Mouse (Mus musculus) forebrain, embryonic 11.5 days (tissue): ENCODE measurements around the gene Ift88. TPM values are rescaled to one million over a fixed set of nuclear protein-coding genes. Genes with fewer than 3 reads are reported as not detected.

Experiments used
- ATAC-seq: fragments of 200-750 bp; cut with Nextera tagmentation; replicated peaks from 2 replicates; pipeline ENCODE4 v1.8.0; 2017; ENCODE audit warnings: moderate TSS enrichment; ENCODE audit not compliant: low FRiP score
- DNase-seq: peaks from one replicate; pipeline ENCODE4 v3.0.0-alpha.2; 2017; ENCODE audit warnings: low spot score
- H3K27ac ChIP-seq: fragments of 300-500 bp; sonication (generic); 2 replicates; pipeline ENCODE4 v1.5.1; 2014; ENCODE audit warnings: low read depth, low read length
- H3K27me3 ChIP-seq: fragments of 300-500 bp; sonication (generic); 2 replicates; pipeline ENCODE4 v1.6.1; 2014; ENCODE audit warnings: mild to moderate bottlenecking, low read length, mixed read lengths; ENCODE audit not compliant: control insufficient read depth, insufficient read depth
- H3K36me3 ChIP-seq: fragments of 300-500 bp; sonication (generic); 2 replicates; pipeline ENCODE4 v1.6.1; 2014; ENCODE audit warnings: mild to moderate bottlenecking, low read length, moderate library complexity, mixed read lengths; ENCODE audit not compliant: control insufficient read depth, insufficient read depth
- H3K4me1 ChIP-seq: fragments of 300-500 bp; sonication (generic); replicated peaks from 2 replicates; pipeline ENCODE4 v1.6.1; 2014; ENCODE audit warnings: low read length, mixed read lengths; ENCODE audit not compliant: control insufficient read depth, insufficient read depth
- H3K4me2 ChIP-seq: fragments of 300-500 bp; sonication (generic); 2 replicates; pipeline ENCODE4 v1.6.1; 2014; ENCODE audit warnings: low read depth, mild to moderate bottlenecking, low read length, moderate library complexity, mixed read lengths; ENCODE audit not compliant: severe bottlenecking
- H3K4me3 ChIP-seq: fragments of 300-500 bp; sonication (generic); 2 replicates; pipeline ENCODE4 v1.5.1; 2014; ENCODE audit warnings: low read depth, low read length
- H3K9ac ChIP-seq: fragments of 300-500 bp; sonication (generic); 2 replicates; pipeline ENCODE4 v1.6.1; 2014; ENCODE audit warnings: low read length
- H3K9me3 ChIP-seq: fragments of 300-500 bp; sonication (generic); 2 replicates; pipeline ENCODE4 v1.6.1; 2016; ENCODE audit warnings: low read length, mixed read lengths; ENCODE audit not compliant: control insufficient read depth
- WGBS: fragments of 180-500 bp; shearing (Covaris S2); extraction: QIAGEN DNeasy Blood & Tissue Kit; methylation state at CpG from one replicate; pipeline ENCODE4 v1.1.7; 2014; 5-methylcytosine and 5-hydroxymethylcytosine counted together
- polyA plus RNA-seq: library from polyadenylated mRNA; unstranded; fragments of >200 nt; fragmentation: Nextera tagmentation; extraction: Ambion mirVana; gene quantifications from 2 replicates; pipeline ENCODE4 v1.2.1, GENCODE M21; 2014

Ift88 gene
- polyA plus RNA-seq, 1 experiment from 2014 or later: 17.4 TPM

DNA sequence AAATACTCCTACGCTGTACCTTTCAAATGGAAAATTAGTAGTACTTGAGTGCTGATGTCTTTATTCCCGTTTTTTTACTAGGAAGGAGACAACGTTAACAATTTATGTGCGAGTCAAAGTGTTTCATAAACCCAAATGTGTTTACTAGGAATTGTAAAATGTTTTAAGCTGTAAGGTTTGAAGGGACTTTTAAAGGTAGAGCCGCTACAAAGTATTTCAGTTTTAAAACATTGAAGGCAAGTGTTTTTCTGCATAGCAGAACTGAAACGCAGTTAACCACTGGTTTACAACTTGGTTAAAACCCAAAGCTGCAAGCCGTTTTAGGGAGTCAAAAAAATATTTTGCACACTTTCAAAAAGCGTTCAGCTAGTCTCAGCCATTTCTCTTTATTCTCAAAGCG, 99.9 kb downstream of the Ift88 start:
- no peak overlapping the region for H3K9ac ChIP-seq
- H3K4me2 ChIP-seq: no peak overlapping the region
- WGBS: 87% methylated on average over 9 of the region's 9 CpGs
- H3K9me3 ChIP-seq: no peaks in the 10 kb centered on the region
- H3K36me3 ChIP-seq: no peaks in the 10 kb centered on the region
- DNase-seq (no peak), ATAC-seq (no peak)
- H3K4me3 ChIP-seq: no peak overlapping the region
- H3K27me3 ChIP-seq: peaks cover 24% of the 10 kb centered on the region
- H3K27ac ChIP-seq: no peak overlapping the region
- H3K4me1 ChIP-seq: 0 out of 2 replicates have a peak, but pooled peaks cover 3% of the 10 kb centered on the region

DNA sequence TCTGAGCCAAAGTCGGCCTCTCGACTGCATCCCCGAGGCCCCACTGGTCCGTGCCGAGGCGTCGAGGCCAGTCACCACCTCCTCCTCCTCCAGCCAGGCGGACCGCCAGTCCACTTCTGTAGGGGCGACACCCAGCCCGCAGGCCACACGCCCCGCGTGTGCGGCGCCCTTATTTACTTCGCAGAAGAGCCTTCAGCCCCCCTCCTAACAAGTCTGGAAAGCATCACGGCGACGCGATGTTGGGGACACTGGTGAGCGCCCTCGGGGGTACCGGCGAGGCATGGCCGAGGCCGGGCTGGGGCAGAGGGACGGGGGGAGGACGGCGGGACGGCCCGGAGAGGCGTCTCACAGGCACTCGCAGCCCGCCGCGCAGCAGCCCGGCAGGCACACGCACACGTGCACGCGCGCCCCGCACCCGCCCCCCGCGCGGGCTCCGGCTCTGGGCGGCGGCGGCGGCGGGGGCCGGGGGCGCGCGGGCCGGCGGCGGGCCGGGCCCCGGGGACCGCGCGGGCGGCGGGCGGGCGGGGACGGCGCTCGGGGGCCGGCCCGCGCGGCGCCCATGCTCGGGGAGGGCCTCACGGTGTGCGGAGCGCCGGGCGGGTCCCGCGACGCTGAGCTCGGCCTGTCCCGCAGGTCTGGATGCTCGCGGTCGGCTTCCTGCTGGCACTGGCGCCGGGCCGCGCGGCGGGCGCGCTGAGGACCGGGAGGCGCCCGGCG, 101.0 kb downstream of the Ift88 start, which contains the start of gene Il17d:
Gene Il17d (plus strand): TSS at position 107 of the 717 bp plus-strand sequence.
- Histone ChIP-seq H3K27me3 (peaks cover 24% of the 10 kb centered on the region), H3K9ac (peak within 1 kb of the TSS; percentile 68), H3K9me3 (no peaks in the 10 kb centered on the region), H3K4me2 (peak within 1 kb of the TSS; percentile 85), H3K36me3 (no peaks in the 10 kb centered on the region), H3K4me3 (peak within 1 kb of the TSS; percentile 78), H3K27ac (no peak within 1 kb of the TSS), H3K4me1 (0 out of 2 replicates have a peak, but pooled peaks cover 3% of the 10 kb centered on the region)
- ATAC-seq: peak; percentile 47
- DNase-seq: peak; percentile 73
- WGBS: under 1% methylated on average over 53 of the region's 104 CpGs

DNA sequence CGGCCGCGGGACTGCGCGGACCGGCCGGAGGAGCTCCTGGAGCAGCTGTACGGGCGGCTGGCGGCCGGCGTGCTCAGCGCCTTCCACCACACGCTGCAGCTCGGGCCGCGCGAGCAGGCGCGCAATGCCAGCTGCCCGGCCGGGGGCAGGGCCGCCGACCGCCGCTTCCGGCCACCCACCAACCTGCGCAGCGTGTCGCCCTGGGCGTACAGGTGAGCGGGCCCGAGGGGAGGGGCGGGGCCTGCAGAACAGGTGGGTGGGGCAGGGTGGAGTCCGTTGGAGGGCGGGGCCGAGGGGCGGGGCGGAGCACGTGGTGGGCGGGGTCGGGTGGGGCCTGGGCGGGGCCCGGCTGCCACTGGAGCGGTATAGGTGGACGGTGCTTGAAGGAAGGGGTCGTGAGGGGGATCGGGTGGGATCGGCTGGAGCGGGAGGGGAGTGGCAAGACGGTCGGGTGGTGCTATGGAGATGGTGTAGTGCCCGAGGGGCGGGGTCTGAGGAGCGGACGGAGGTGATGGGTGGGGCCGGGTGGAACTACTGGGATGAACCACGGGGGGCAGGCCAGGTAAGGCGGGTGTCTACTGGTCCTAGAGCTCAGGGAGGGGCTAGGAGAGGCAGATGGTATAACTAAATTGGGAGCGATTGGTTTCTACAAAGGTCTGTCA, 101.7 kb downstream of the Ift88 start:
- Histone ChIP-seq H3K9ac (peak overlapping the region; percentile 68), H3K4me1 (0 out of 2 replicates have a peak, but pooled peaks cover 3% of the 10 kb centered on the region), H3K4me2 (peak overlapping the region; percentile 85), H3K36me3 (no peaks in the 10 kb centered on the region), H3K27ac (no peak overlapping the region), H3K27me3 (peaks cover 24% of the 10 kb centered on the region), H3K9me3 (no peaks in the 10 kb centered on the region), H3K4me3 (peak overlapping the region; percentile 78)
- ATAC-seq (peak; percentile 86), DNase-seq (peak; percentile 85)
- WGBS: under 1% methylated on average over 44 of the region's 60 CpGs

DNA sequence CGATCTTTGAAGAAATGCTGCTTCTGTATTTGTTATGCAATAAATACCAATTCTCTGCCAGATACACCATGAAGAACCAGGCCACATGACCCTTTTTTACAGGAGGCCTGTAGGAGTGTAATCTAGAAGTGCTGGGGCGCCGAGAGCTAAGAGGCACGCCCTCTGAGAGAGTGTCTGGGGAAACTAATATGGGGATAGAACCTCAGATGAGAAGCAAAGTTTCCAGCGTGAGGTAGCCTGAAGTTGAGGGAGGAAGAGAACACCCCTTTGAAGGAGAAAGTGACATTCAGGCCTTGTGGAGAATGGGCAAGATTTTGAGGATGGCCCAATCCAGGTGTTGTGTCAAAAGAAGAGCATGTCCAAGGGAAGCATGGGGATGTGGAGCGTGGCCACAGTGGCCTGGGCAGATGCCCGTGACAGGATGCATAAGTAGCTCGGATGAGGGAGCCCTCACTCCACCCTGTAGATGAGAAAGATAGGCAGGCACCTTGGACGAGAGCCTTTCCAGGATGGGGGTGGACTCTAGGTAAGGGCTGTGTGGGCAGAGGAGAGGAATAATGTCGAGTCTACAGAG, 102.3 kb downstream of the Ift88 start:
- no peak overlapping the region for H3K9ac ChIP-seq
- H3K4me1 ChIP-seq: 0 out of 2 replicates have a peak, but pooled peaks cover 3% of the 10 kb centered on the region
- 53% methylated on average over 10 of the region's 10 CpGs for WGBS
- ATAC-seq (peak; percentile 30; the same call in 1 of the 2 replicates), DNase-seq (no peak)
- no peaks in the 10 kb centered on the region for H3K36me3 ChIP-seq
- H3K4me3 ChIP-seq: peak overlapping the region; percentile 78
- peaks cover 24% of the 10 kb centered on the region for H3K27me3 ChIP-seq
- H3K27ac ChIP-seq: no peak overlapping the region
- no peaks in the 10 kb centered on the region for H3K9me3 ChIP-seq
- peak overlapping the region; percentile 85 for H3K4me2 ChIP-seq

DNA sequence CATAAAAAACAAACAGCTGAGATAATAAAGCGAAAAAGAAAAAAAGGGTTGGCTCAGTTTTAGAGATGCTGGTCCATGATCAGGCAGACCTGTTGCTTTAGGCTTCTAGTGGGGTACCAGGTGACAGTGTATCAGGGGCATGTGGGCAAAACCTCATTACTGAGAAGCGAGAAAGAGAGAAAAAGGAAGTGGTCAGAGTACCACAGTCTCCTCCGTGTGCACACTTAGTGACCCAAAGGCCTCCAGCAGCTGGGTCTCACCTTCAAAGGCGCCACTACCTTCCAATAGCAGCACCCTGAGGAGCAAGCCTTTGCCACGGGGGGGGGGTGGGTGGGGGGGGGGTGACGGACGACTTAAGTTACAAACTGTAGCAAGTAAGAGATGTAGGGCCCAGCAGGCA, 103.3 kb downstream of the Ift88 start:
- H3K27me3 ChIP-seq: peaks cover 24% of the 10 kb centered on the region
- no peak overlapping the region for H3K4me3 ChIP-seq
- no peak overlapping the region for H3K9ac ChIP-seq
- no peak overlapping the region for H3K4me2 ChIP-seq
- DNase-seq (no peak), ATAC-seq (no peak)
- no peaks in the 10 kb centered on the region for H3K9me3 ChIP-seq
- H3K27ac ChIP-seq: no peak overlapping the region
- 0 out of 2 replicates have a peak, but pooled peaks cover 3% of the 10 kb centered on the region for H3K4me1 ChIP-seq
- H3K36me3 ChIP-seq: no peaks in the 10 kb centered on the region
- WGBS: 37% methylated on average over 6 of the region's 7 CpGs

DNA sequence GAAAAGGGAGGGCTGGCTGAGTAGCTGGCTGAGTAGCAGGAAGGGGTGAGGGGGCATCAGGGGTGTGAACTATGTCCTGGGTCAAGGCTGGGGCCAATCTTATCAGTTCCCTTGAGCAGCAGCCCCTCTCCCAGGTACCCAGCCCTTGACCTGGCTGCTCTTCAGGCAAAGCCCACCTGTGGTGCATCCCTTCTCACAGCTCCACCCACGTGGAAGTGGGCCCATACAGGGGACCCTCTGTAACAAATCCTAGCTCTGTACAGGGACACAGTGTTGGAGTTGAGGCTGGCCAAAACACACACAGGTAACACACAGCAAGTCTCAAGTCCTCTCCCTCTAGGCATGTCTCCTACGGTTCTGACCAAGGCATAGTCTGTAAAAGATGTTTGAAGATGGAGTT, 103.7 kb downstream of the Ift88 start:
- no peak overlapping the region for H3K27ac ChIP-seq
- no peaks in the 10 kb centered on the region for H3K9me3 ChIP-seq
- H3K4me2 ChIP-seq: no peak overlapping the region
- H3K4me1 ChIP-seq: 0 out of 2 replicates have a peak, but pooled peaks cover 3% of the 10 kb centered on the region
- ATAC-seq (no peak), DNase-seq (no peak)
- no peak overlapping the region for H3K4me3 ChIP-seq
- peaks cover 24% of the 10 kb centered on the region for H3K27me3 ChIP-seq
- no peak overlapping the region for H3K9ac ChIP-seq
- no peaks in the 10 kb centered on the region for H3K36me3 ChIP-seq
- WGBS: 57% methylated on average over 2 of the region's 2 CpGs

DNA sequence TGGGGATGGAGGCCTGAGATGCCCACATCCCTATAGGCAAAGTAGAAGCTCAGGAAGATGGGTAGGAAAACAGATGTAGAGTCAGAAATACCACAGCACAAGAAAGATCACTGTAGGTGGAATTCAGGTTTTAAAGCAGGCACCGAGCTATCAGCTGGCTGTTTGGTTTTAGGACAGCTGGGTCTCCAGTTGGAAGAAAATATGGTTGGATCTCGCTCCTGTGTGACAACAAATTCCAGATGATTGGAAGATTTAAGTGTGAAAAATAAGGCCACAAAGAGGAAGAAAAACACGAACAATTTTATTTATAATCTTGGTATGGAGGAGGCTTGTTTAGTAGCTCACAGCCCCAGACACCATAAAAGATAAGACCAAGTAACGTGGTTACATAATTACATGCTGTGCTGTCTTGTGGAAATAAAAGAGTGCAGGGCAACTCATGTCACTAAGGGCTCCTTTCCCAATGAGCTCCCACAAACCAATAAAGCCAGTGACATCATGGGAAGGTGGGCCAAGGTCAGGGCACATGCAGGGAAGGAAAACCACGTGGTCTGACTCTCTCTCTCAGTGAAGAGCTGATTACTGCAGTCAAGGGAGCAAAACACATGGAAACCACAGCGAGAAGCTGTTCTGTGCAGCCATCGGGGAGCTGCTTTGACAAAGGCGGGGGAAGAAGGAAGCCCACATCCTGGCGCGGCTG, 105.4 kb downstream of the Ift88 start:
- Histone ChIP-seq H3K27ac (no peak overlapping the region), H3K9ac (no peak overlapping the region), H3K4me3 (no peak overlapping the region), H3K27me3 (peaks cover 16% of the 10 kb centered on the region), H3K4me2 (no peak overlapping the region), H3K36me3 (no peaks in the 10 kb centered on the region), H3K9me3 (no peaks in the 10 kb centered on the region), H3K4me1 (0 out of 2 replicates have a peak, but pooled peaks cover 3% of the 10 kb centered on the region)
- ATAC-seq (no peak), DNase-seq (no peak)
- 63% methylated on average over 10 of the region's 10 CpGs for WGBS

DNA sequence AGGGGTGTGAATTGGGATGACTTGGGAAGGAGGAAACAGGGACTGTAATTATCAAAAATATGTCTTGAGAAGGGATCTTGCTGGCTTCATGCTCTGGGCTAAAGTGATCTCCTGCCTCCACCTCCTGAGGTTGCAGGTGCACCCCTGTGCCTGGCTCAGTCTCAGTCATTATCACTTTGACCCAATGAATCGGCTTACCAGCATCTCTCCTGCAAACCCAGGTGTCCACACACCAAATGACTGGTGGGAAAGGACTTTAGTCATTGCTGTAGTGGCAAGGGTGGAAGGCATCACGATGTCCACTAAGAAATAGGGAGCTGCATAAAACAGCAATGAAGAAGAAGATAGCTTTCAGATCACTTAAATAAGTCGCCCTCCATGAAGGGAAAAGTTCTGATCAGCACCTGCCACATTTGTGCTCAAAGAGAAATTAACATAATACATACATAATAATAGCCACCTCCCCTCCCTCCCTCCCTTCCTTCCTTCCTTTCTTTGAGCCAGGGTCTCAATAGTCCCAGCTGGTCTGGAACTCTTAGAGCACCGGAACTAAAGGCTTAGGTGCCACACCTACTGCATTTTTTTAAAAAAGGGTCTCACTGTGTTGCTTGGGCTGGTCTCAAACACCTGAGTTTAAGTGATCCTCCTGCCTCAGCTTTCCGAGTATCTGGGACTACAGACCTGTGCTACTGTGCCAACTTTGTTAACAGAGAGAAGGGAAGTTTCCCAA, 106.1 kb downstream of the Ift88 start:
- 67% methylated on average over 5 of the region's 5 CpGs for WGBS
- 0 out of 2 replicates have a peak, but pooled peaks cover 3% of the 10 kb centered on the region for H3K4me1 ChIP-seq

More for the DNA sequence above, 106.1 kb downstream of the Ift88 start:
- no peak for ATAC-seq
- no peaks in the 10 kb centered on the region for H3K9me3 ChIP-seq
- H3K36me3 ChIP-seq: no peaks in the 10 kb centered on the region
- peaks cover 14% of the 10 kb centered on the region; the same call in 1 of the 2 replicates for H3K27me3 ChIP-seq
- H3K9ac ChIP-seq: no peak overlapping the region
- no peak overlapping the region for H3K4me3 ChIP-seq
- no peak for DNase-seq
- no peak overlapping the region for H3K4me2 ChIP-seq
- H3K27ac ChIP-seq: no peak overlapping the region
